Mouse (Mus musculus): ENCODE results near the gene Cldn12.

- TF ChIP-seq POLR2A (IDR thresholded peaks at IDR 0.05; ENCODE audit: low read depth, low read length) (no peak), CTCF (IDR thresholded peaks at IDR 0.05; ENCODE audit: extremely low read depth, insufficient read depth, insufficient read length, insufficient replicate concordance) (peak; percentile 67; the same call in 1 of the 2 replicates)
Observed at GRCm38 (mm10) chr5:5494269-5495005, 20.3 kb downstream of the Cldn12 start.
